Mouse (Mus musculus) adrenal gland, adult 2 months (tissue): Measurements from ENCODE around the gene Sytl1. TPM values are rescaled to one million over a fixed set of nuclear protein-coding genes. Genes with fewer than 3 reads are reported as not detected.

ENCODE experiments used
- DNase-seq: peaks from one replicate; pipeline ENCODE4 v3.0.0; 2021
- polyA plus RNA-seq: library from polyadenylated mRNA; depleted of rRNA; stranded (reverse); fragments of >200 nt; gene quantifications from 2 replicates; pipeline ENCODE4 v1.2.3, GENCODE M21; 2012
- total RNA-seq, 2 experiments: library from RNA; stranded (reverse); gene quantifications; 2 replicates each; pipeline ENCODE4 v1.2.3; 2021

Gene Sytl1
- total and polyA plus RNA-seq, 3 experiments, result 1.4 to 2.2 (median 1.9) TPM

DNA sequence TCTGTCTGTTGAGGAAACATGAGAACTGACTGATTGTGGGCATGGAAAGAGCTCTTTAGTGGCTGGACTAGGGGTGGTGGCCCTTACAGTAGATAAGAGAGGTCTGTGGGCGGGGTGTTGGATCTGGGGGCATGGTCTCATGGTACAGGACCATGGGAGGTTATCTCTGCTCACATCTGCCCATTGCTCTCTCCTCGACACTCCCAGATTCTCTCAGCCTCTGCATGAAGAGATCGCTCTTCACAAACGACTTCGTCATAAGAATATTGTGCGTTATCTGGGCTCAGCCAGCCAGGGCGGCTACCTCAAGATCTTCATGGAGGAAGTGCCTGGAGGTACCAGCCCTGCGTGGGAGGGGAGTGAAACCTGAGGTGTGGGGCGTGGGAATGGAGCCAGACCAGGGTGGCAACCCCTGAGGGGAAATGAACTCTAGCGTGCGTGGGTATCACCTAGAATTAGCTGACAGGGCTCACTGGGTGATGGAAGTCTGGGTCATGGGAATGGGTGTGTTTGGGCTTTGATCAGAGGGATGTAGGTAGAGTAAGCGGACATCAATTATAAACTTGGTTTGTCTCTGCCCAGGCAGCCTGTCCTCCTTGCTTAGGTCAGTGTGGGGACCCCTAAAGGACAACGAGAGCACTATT, 15.0 kb downstream of the Sytl1 start:
- DNase-seq, result no peak

DNA sequence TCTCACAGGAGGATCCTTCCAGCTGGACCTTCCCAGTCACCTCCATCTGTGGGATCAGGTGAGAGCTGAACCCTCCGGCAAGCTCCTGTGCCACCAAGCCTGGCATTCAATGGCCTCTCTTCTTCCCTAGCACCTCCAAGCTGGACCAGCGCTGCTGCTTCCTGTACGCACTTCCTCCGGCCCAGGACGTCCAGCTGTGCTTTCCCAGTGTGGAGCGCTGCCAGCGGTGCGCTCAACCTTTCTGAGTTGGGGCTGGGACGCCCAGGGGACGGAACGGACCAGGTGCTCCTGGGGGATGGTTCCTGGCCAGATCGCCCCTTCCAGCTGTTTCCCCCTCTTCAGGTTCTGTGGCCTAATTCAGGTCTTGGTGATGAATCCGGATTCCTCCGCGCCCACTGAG, 15.8 kb downstream of the Sytl1 start:
- peak; percentile 52 for DNase-seq

DNA sequence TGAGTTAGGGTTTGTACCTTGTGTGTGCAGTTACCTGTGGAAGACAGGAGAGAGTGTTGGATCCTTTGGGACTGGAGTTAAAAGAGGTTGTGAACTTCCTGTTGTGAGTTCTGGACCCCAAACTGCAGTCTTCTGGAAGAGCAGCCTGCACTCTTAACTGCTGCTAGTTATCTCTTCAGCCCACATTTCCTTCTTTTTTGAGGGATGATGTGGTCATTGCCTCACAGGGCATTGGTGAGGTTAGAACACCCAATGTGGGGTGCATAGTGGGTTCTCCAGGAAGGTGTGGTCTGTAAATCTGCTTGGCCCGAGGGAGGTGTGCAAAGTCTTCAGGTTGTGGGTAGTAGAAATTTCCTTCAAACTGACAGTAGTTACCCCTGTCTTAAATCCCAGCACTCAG, 18.6 kb downstream of the Sytl1 start:
- no peak for DNase-seq

DNA sequence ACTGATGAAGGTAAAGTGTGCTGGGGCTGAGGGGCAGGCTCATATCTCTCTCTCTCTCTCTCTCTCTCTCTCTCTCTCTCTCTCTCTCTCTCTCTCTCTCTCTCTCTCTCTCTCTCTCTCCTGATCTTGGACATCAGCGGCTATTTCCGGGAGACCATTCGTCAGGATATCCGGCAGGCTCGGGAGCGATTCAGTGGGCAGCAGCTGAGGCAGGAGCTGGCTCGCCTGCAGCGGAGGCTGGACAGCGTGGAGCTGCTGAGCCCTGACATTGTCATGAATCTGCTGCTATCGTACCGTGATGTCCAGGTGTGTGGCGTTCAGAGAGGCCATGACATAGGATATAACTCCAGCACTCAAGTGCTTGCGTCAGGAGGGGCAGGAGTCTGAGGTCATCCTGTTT, 19.4 kb downstream of the Sytl1 start:
- DNase-seq, result no peak

DNA sequence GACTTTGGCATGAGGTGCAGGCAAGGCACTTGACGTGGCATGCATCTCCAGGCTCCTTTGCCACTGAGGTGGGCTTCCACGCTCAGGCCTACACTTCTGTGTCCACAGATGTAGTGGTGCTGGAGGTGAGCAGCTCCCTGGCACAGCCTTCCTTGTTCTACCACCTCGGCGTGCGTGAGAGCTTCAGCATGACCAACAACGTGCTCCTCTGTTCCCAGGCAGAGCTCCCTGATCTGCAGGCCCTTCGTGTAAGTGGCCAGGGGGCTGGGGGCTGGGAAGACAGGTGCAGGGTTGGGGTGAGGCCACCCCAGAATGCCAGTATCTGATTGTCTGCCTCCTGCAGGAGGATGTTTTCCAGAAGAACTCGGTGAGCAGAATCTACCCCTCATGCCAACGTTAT, 20.2 kb downstream of the Sytl1 start:
- no peak for DNase-seq

DNA sequence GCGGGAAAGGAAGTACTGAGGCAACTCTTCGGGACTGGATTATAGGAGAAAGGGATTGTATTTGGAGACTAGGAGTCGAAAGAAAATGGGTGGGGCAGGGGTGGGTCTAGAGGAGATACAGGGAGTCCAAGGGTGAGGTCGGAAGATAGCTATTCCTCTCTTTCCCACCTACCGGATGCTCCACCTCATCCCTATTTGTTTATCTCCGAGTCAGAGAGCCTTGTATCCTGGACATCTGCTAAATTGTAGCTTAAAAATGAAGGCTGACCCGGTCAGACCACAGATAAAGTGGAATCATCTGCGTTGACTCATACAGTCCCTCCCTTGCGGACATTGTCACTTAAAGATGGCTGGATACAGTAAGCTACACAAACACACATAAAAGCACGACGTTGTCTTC, 21.0 kb downstream of the Sytl1 start:
- DNase-seq, result no peak

DNA sequence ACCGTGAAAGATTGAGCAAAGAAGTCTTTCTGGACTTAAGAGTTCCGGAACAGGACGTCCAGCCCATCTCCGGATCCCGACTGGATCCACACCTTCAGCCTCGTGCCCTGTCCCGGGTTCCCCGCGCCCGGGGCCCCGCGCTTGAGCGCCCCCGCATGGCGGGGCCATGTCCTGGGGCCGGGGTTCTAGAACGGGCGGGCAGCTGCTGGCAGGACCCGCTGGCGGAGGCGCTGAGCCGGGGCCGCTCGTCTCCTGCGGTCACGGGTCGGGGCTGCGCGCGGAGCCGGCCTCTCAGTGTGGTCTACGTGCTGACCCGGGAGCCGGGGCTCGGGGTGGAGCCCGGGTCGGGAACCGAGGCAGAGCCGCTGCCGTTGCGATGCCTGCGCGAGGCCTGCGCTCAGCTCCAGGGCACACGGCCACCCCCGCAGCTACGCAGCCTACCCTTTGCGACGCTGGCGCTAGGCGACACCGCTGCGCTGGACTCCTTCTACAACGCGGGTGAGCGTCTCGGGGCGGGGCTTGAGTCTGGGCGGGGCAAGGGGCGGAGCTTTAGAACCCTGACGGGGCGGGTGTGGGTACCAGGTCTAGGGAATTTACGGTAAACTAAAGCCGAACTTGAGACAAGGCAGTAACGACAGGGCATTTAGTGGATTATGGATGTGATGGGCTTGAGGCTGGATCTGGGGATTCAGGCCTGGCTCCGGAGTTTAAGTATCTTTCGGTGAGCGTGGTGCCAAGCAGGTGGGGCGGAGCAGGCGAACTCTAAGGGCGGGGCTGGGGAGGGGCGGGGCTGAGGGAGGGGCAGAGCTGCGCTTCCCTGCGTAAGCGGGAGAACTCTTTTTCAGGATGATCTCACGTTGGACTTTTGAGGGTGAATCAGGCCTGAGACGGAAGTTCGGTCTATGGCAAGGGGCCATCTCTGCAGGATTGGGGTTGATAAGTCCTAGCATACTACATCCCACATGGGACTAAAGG, 21.7 kb downstream of the Sytl1 start:
- peak; percentile 96 for DNase-seq

DNA sequence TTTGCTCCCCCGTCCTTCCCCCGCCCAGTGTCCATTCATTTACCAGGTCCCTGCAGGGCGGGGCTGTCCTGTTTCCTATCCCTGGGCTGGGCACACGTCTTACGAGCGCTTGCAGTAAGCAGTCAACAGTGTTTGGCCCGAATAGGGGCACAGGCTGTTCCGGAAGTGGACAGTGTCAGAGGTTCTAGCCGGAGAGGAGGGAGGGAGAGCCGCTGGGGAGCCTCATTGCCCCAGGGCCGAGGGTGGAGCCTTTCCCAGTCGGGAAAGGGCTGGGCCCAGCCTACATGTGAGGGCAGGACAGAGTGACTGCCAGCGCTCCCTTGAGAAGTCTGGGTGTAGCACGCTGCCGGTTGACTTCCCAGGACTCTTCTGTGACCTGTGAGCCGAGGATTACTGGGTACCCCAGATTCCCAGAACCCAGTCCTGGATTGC, 22.4 kb downstream of the Sytl1 start, which contains the start of gene Map3k6:
Gene Map3k6, plus strand, starts transcription at position 329 of the 432 bp plus-strand sequence.
- DNase-seq, result peak; percentile 91

DNA sequence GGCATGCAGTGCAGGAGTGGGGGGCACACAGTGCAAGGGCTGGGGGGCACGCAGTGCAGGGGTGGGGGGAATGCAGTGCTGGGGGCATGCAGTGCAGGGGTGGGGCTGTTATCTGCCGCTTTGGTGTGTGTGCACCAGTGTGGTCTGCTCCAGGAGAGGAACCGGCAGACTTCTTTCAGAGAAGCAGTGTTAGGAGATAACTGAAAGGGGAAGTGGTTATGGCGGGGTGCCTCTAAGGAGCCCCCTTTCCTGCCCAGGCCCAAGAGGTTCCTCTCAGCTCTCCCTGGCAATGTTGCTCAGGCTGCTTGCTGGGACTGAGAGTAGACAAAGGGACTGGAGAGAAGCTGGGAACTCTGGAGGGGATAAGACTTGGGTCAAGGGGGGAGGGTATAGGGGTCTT, 25.0 kb downstream of the Sytl1 start:
- DNase-seq, result no peak

DNA sequence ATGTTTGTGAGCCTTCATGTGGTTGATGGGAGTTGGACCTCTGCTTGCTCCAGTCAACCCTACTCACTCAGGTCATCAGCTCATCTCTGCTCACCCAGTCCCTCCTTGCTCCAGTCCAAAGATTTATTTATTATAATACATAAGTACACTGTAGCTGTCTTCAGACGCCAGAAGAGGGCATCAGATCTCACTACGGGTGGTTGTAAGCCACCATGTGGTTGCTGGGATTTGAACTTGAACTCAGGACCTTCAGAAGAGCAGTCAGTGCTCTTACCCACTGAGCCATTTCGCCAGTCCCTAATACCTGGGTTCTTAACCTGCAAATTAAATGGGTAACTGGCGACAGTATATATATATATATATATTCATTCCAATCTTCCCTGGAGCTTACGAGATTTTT, 27.5 kb downstream of the Sytl1 start:
- no peak for DNase-seq

DNA sequence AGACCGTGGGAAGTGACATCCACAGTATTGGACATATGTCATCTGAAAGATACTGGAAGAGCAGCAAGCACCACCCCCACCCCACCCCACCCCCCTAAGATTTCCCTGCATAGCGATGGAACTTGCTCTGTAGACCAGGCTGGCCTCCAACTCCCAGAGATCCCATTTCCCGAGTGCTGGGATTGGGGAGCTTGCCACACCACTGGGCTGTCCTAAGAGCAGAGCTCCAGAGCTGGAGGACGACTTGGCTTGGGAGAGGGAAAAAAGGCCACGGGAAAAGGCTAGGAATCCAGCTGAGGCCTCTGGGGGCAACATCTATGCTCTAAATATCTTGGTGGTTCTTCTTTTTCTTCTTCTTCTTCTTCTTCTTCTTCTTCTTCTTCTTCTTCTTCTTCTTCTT, 28.1 kb downstream of the Sytl1 start:
- DNase-seq, result no peak

DNA sequence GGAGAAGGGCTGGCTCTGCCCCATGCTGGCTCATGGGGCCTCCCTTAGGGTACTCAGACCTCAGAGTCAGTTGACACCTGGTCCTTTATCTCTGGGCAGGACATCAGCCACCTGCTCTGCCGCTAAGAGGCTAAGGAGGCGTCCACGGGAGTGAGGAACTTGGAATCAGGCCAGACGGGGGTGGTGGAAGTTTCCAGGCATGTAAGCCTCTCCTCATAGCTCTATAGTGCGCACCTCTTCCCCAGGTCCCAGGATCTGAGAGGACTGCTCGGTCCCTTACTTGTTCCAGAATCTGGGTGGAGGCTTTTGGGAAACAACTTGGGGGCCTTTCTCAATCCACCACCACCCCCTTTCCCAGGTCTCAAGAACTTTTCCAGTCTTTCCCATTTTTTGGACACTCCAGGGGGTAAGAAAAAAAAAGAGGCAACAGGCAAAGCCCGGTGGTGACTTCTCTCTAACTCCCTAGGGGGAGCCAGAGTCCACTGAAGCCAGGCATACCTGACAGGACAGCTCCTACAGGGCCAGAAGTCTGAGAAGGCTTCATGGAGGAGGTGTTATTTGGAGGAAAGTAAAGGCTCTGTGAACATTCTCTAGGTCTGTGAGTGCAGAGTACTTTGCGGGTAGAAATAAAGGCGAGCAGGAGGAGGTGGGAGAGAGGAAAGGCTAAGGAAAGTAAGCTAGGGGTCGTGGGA, 29.5 kb downstream of the Sytl1 start:
- peak; percentile 58 for DNase-seq

DNA sequence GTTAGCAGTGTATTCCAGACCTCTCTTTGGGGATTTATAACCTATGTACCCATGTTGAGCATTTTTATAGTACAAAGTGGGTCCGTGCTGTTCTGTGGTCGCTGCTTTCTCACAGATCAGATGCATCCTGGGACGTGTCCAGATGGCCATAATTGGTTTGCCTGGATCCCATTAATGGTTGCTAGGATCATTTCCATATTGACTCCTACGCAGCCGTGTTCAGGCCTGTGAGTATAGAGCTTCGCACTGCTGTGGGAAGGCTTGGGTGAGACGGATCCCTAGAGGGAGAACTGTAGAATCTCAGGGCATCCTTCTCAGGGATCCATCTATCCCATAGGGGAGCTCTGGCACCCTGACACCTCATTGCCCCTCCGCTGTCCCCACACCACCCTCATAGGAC, 33.3 kb downstream of the Sytl1 start:
- no peak for DNase-seq

DNA sequence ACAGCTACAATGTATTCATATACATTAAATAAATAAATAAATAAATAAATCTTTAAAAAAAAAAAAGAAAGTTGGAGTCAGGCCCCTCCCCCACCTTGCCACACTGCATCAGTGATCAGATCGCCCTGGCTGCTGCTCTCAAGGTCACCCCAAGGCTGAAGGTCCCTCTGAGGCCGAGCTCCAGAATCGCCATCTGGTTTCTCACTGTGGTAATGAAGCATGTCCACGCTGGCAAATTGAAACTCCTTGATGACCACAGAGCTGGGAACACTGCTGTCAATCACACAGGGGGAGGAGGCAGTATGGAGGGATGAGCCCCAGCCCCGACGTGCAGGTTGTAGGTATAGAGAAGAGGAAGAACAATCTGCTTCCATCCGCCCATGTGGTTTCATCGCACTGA, 35.3 kb downstream of the Sytl1 start:
- DNase-seq, result peak; percentile 52

DNA sequence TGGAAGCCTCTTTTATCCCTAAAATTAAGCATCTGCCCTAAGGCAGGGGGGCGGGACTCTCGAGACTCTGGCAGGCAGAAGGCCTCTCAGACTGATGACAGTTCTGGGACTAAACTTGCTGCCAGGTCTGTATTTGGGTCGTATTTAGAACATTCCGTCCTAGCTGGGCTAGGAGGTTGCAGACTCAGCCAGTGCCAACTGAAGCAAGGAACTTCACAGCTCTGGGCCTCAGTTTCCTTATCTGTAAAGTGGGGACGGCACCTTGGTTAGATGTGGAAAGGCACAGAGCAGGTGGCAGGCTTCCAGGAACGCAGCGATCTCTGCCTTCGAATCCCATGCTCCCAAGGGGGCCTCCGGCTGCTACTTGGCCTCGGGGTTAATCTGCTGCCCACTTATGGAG, 36.8 kb downstream of the Sytl1 start:
- no peak for DNase-seq

DNA sequence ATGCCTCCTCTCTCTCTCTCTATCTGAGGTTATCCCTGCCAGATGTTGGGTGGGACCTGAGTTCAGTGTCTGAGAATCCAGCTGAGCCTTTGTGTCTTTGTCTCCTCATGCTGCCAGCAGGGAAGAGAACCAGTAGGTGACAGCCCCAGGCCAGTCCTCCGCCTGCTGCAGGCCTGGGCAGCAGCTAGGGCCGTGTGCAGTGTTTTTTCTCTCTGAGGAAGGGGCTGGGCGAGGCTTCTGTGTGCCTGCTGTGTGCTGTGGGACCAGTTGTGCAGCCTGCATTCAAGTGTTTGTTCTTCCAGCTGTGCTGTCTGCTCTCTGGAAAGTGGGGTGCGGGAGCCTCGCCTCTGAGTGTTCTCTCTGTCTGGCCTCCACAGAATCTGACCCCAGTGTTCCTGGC, 39.0 kb downstream of the Sytl1 start:
- DNase-seq, result no peak

DNA sequence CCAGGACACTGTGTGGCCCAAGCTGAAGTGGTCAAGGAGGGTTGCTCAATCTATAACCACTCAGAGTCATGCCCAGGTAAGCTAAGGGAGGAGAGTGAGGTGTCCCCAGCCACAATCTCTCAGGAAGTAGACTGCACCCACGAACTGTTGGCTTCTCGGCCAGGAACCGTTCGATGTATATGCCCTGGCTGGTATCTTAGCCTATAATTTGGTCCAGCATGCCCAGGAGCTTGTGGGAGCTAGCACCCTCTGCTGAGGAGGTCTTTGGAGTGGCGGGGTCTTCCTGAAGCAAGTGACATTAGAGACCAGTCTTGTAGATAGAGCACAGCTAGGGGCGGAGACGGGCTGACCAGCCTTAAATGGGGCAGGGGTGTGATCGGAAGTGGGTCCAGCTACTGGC, 41.2 kb downstream of the Sytl1 start:
- no peak for DNase-seq

DNA sequence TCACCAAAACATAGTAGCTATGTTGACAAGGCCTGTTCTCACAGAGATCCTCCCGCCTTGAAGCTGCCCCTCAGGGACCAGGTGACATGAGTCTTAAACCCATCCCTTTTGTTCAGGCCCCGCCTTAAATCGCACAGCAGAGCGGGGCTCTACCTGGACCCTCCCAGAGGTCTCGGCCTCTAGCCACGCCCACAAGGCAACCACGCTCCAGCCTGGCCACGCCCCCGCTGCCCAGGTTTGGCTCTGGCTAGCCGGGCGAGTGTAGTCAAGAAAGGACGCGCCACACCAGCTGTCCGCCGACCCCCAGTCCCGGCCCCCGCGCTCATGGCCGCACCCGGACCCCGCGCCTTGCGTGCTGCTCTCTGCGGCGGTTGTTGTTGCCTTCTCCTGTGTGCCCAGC, 42.3 kb downstream of the Sytl1 start:
- DNase-seq, result peak; percentile 50

DNA sequence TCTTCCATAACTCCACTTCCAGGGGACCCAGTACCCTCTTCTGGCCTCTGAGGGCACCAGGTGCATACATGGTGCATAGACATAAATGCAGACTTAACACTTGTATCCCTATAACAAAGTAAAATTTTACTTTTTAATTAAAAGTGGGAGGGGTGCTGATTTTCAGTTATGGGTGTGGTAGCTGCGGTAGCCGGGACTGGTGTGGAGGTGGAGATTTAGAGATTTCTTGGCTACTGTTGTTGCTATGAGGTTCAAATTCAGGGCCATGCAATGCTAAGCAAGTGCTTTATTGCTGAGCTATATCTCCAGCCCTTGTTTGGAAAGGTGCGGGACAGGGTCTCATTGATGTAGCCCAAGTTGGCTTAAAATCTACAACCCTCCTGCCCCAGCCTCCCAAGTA, 44.2 kb downstream of the Sytl1 start:
- DNase-seq, result no peak

DNA sequence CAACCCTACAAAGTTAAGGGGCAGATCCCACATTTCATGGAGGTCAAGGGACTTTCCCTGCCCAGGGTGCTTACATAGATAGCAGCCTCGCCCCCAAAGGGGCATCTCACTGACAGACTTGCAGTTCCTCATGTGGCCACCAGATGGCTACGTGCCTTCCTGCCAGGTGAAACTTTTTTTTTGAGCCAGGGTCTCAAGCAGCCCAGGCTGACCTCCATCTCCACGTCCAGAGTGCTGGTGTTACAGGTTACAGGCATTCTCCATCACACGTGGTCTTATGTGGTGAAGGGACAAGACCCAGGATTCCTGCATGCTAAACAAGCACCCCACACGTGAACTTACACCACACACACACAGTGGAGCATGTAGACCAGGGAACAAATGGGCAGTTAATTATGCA, 45.3 kb downstream of the Sytl1 start:
- DNase-seq, result no peak

DNA sequence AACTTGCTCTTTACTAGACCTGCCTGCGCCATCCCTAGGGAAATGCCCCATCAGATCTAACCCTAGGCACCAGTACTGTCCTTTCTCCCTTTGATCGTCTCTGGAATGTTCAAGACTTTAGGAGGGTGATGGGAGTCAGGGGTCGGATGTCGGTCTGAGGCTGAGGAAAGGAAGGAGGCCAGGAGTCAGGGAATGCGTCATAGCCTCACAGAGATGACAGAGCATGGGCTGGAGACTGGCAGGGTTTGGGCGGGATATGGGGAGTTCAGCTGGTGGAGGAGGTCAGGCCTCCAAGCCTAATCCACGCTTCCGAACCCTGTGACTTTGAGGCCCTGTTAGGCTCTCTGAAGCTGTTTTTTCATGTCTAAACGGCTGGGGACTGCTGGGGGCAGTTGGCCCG, 49.3 kb downstream of the Sytl1 start:
- DNase-seq, result no peak

DNA sequence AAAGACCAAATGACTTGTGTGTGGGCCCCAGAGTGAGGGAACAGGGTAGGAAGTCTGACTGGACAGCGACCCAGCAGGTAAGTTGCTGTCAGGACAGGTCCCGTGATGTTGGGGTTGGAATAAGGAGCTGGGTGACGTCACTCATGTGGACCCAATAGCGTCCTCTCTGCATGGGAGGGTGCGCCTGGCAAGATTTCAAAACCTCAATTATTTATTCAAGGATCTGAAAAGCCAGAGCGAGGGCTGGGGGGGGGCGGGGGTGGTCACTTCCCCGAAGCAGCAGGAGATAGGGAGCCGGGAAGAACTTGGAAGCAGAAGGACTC, 49.7 kb downstream of the Sytl1 start:
- DNase-seq, result no peak
